Mouse (Mus musculus) thymus, postnatal 25 days (tissue): ENCODE data around the gene Tnnc2.

Experiments used
- DNase-seq: peaks from one replicate; pipeline ENCODE4 v3.0.0; 2022

Tnnc2 gene

GRCm38 (mm10) chr2:164771123-164771522, 8.6 kb downstream of the Tnnc2 start:
- no peak for DNase-seq

GRCm38 (mm10) chr2:164770279-164770678, 9.5 kb downstream of the Tnnc2 start:
- no peak for DNase-seq

GRCm38 (mm10) chr2:164769258-164770037, 10.3 kb downstream of the Tnnc2 start, which contains the start of gene Ube2c:
Ube2c (plus strand) TSS chr2:164769898.
- DNase-seq = peak; percentile 97

GRCm38 (mm10) chr2:164767812-164768540, 11.8 kb downstream of the Tnnc2 start:
- DNase-seq = no peak

- DNase-seq = no peak
Observed at GRCm38 (mm10) chr2:164765841-164766240, 13.9 kb downstream of the Tnnc2 start.

GRCm38 (mm10) chr2:164762593-164762992, 17.2 kb downstream of the Tnnc2 start:
- no peak for DNase-seq

GRCm38 (mm10) chr2:164761971-164762370, 17.8 kb downstream of the Tnnc2 start:
- DNase-seq = no peak

- no peak for DNase-seq
Observed at GRCm38 (mm10) chr2:164761502-164761901, 18.3 kb downstream of the Tnnc2 start.

GRCm38 (mm10) chr2:164760059-164760833, 19.5 kb downstream of the Tnnc2 start:
- DNase-seq = no peak

- DNase-seq = no peak
Observed at GRCm38 (mm10) chr2:164758692-164759091, 21.1 kb downstream of the Tnnc2 start.

GRCm38 (mm10) chr2:164757841-164758240, 21.9 kb downstream of the Tnnc2 start:
- DNase-seq = no peak

GRCm38 (mm10) chr2:164754800-164755199, 25.0 kb downstream of the Tnnc2 start:
- DNase-seq = no peak

- DNase-seq = no peak
Observed at GRCm38 (mm10) chr2:164754105-164754504, 25.7 kb downstream of the Tnnc2 start.

GRCm38 (mm10) chr2:164752454-164752853, 27.3 kb downstream of the Tnnc2 start:
- DNase-seq = no peak

GRCm38 (mm10) chr2:164748991-164749390, 30.8 kb downstream of the Tnnc2 start:
- DNase-seq = no peak

- DNase-seq = no peak
Observed at GRCm38 (mm10) chr2:164748191-164748590, 31.6 kb downstream of the Tnnc2 start.

- DNase-seq = no peak
Observed at GRCm38 (mm10) chr2:164746693-164747092, 33.1 kb downstream of the Tnnc2 start.

- DNase-seq = peak; percentile 96
Observed at GRCm38 (mm10) chr2:164745843-164746479, 33.8 kb downstream of the Tnnc2 start, which contains the start of the genes Wfdc3 and Dnttip1. Wfdc3 (minus strand) TSS chr2:164745931. Dnttip1 (plus strand) TSS chr2:164745983.

- DNase-seq = no peak
Observed at GRCm38 (mm10) chr2:164744987-164745386, 34.8 kb downstream of the Tnnc2 start.

- DNase-seq = no peak
Observed at GRCm38 (mm10) chr2:164739876-164740275, 39.9 kb downstream of the Tnnc2 start.

- DNase-seq = no peak
Observed at GRCm38 (mm10) chr2:164737377-164738090, 42.2 kb downstream of the Tnnc2 start.

- no peak for DNase-seq
Observed at GRCm38 (mm10) chr2:164735446-164735845, 44.3 kb downstream of the Tnnc2 start.
